In genomic region chr4:133176761-133177403, GRCm38 (mm10) we compare ENCODE assay signal across 10 mouse cellular contexts. TPM values are rescaled to one million over a fixed set of nuclear protein-coding genes. Genes with fewer than 3 reads are reported as not detected.
A peak's percentile ranks its signal among the peaks of the same experiment; 100 is the strongest.
DNase-seq lines count a peak whose midpoint lies in the region; ATAC-seq lines count a peak whose summit lies in the region.
"Had no signal": no experiment of that assay in that cellular context is flagged by ENCODE, and none has a peak within 500 bp of the region (broad histone marks: within the 10 kb centered on the region; RNA-seq: fewer than 3 reads in every experiment).

No protein-coding gene starts in this region.

- H3K9ac ChIP-seq in heart, embryonic 11.5 days (ENCODE audit: low read depth, low read length): peak overlapping the region; percentile 60
- H3K9ac ChIP-seq in liver, embryonic 15.5 days: no peak overlapping the region

- no peaks in the 10 kb centered on the region for H3K9me3 ChIP-seq in heart, embryonic 11.5 days (replicated peaks; ENCODE audit: control insufficient read depth, low read length)
- no peaks in the 10 kb centered on the region for H3K9me3 ChIP-seq in liver, embryonic 15.5 days (replicated peaks)

- no peak for DNase-seq in heart, adult 9 months (ENCODE audit: low spot score in 2 of 2)
- peak; percentile 51 for DNase-seq in thymus, postnatal 14 days
- no peak for DNase-seq in thymus, postnatal 10 days (ENCODE audit: low spot score in 2 of 2)
- no peak for DNase-seq in c-Kit-positive CD71-positive TER-119-positive erythroid progenitor cells, embryonic 14.5 days (ENCODE audit: low spot score)
- no peak for DNase-seq in adrenal gland, adult 2 months
- no peak for DNase-seq in retina, postnatal 1 day
- DNase-seq: cerebellum, adult 9-11 months had no signal

- peaks cover 38% of the 10 kb centered on the region for H3K4me1 ChIP-seq in heart, embryonic 11.5 days (ENCODE audit: control insufficient read depth, insufficient read depth, low read length)
- peaks cover 64% of the 10 kb centered on the region for H3K4me1 ChIP-seq in liver, embryonic 15.5 days (replicated peaks)

- H3K4me3 ChIP-seq in heart, embryonic 11.5 days (ENCODE audit: low read depth, low read length): no peak overlapping the region
- no peak overlapping the region for H3K4me3 ChIP-seq in liver, embryonic 15.5 days (replicated peaks)

- ATAC-seq in heart, embryonic 11.5 days (replicated peaks; ENCODE audit: insufficient number of reproducible peaks, low FRiP score, low TSS enrichment): no peak
- no peak for ATAC-seq in liver, embryonic 15.5 days (ENCODE audit: insufficient read depth)

- H3K4me2 ChIP-seq in heart, embryonic 11.5 days: peak overlapping the region; percentile 29
- no peak overlapping the region for H3K4me2 ChIP-seq in liver, embryonic 15.5 days

- H3K27me3 ChIP-seq in heart, embryonic 11.5 days (ENCODE audit: control insufficient read depth, insufficient read depth, low read length): no peaks in the 10 kb centered on the region
- H3K27me3 ChIP-seq in liver, embryonic 15.5 days: no peaks in the 10 kb centered on the region

- WGBS in heart, embryonic 11.5 days (ENCODE audit: insufficient replicate concordance): 76% methylated on average over 18 of the region's 18 CpGs
- 89% methylated on average over 18 of the region's 18 CpGs for WGBS in liver, embryonic 15.5 days (ENCODE audit: insufficient replicate concordance)

- H3K27ac ChIP-seq in heart, embryonic 11.5 days (ENCODE audit: low read depth, low read length): peak overlapping the region; percentile 77
- peak overlapping the region; percentile 72 for H3K27ac ChIP-seq in liver, embryonic 15.5 days (replicated peaks)

- peaks cover 7% of the 10 kb centered on the region; the same call in 1 of the 2 replicates for H3K36me3 ChIP-seq in heart, embryonic 11.5 days (ENCODE audit: control insufficient read depth, insufficient read depth, low read length)
- peaks cover 42% of the 10 kb centered on the region for H3K36me3 ChIP-seq in liver, embryonic 15.5 days (replicated peaks)

RNA-seq across cellular contexts. Expression of gene Cd164l2, which starts 35.0 kb away (rescaled TPM):
- 0.27 and 0.77 TPM in 2 replicates for polyA plus RNA-seq in heart, embryonic 11.5 days (2014; fragmentation: Nextera tagmentation; extraction: Ambion mirVana)
- not detected in 2 replicates for polyA plus RNA-seq in liver, embryonic 15.5 days (2015; fragmentation: Nextera tagmentation; extraction: Ambion mirVana)
- total RNA-seq in adrenal gland, adult 2 months (2021): 1 to 10 TPM; 1.6 to 4.0 TPM
- 2.5 and 5.6 TPM in 2 replicates for polyA plus RNA-seq in adrenal gland, adult 2 months (2012; rRNA removed)

RNA-seq across cellular contexts. Expression of gene Gpr3, which starts 35.5 kb away (rescaled TPM):
- polyA plus RNA-seq in heart, embryonic 11.5 days (2014; fragmentation: Nextera tagmentation; extraction: Ambion mirVana): 0.37 and 0.61 TPM in 2 replicates
- polyA plus RNA-seq in liver, embryonic 15.5 days (2015; fragmentation: Nextera tagmentation; extraction: Ambion mirVana): not detected in 2 replicates
- under 1 TPM; 0.17 to 0.21 TPM for total RNA-seq in adrenal gland, adult 2 months (2021)
- 0.49 and 1.1 TPM in 2 replicates for polyA plus RNA-seq in adrenal gland, adult 2 months (2012; rRNA removed)
- polyA plus RNA-seq: kidney, embryonic 14.5 days had no signal

RNA-seq across cellular contexts. Expression of gene Wasf2, which starts 46.6 kb away (rescaled TPM):
- polyA plus RNA-seq in heart, embryonic 11.5 days (2014; fragmentation: Nextera tagmentation; extraction: Ambion mirVana): 37.3 and 55.8 TPM in 2 replicates
- polyA plus RNA-seq in liver, embryonic 15.5 days (2015; fragmentation: Nextera tagmentation; extraction: Ambion mirVana): 44.0 and 52.0 TPM in 2 replicates
- 100 to 1,000 TPM in 1 of 2 experiments, 10 to 100 TPM in 1; 99.4 to 130 TPM for total RNA-seq in adrenal gland, adult 2 months (2021)
- 43.2 and 57.0 TPM in 2 replicates for polyA plus RNA-seq in adrenal gland, adult 2 months (2012; rRNA removed)
